Mouse (Mus musculus) brain, embryonic 14.5 days (tissue): ENCODE results near the gene Usp29.

ENCODE experiments used
- CTCF ChIP-seq: fragments of 200-500 bp; IDR thresholded peaks from 2 replicates; pipeline ENCODE4 v1.5.1; 2012; ENCODE audit warnings: inconsistent platforms, mild to moderate bottlenecking, moderate library complexity, borderline replicate concordance; ENCODE audit not compliant: insufficient read depth, insufficient read length; ENCODE audit errors: extremely low read depth
- POLR2A ChIP-seq: fragments of 200-500 bp; IDR thresholded peaks from 2 replicates; pipeline ENCODE4 v1.6.1; 2012; ENCODE audit warnings: mild to moderate bottlenecking, inconsistent platforms, borderline replicate concordance; ENCODE audit not compliant: poor library complexity, insufficient read depth, insufficient read length, severe bottlenecking; ENCODE audit errors: extremely low read depth

DNA sequence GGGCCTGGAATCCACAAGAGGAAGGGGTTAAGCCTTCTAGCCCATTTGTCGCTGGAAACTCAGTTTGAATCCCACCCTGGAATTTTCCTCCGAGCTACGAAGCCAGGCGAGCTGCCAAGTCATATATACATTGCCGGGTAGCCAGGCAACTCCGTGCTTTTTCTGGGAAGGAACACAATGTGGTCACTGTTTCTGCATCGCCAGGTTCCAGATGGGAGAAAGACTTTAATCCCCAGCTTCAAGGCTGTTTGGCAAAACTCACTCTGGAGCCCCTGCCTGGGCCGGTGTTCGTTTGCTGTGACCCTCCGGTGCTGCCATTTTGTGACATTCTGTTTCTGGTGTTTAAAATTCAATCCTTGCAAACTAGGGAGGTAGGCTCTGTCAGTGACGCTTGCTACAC is 51.2 kb downstream of the Usp29 start:
- no peak for TF ChIP-seq CTCF
- TF ChIP-seq POLR2A, result no peak
